Comparison of ENCODE assay signal across 12 mouse cellular contexts in the genomic region with DNA sequence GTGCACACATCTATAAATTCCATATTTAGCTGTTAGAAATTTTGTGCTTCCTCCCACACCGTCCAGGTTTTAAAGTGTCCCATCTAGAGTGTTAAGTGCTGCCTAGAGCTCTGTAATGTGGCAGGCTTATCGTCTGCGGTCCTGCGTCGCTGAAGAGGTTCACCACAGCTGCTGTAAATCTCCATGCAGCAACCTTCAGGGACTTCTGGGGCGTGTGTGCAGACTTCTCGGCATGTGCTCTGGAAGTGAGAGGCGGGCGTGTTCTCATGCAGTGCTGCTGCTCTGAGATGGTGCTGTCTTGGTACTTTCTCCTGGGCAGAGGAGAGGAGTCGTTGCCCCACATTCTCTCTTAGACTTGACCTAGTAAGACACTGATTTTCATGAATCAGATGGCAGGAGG. TPM values are rescaled to one million over a fixed set of nuclear protein-coding genes. Genes with fewer than 3 reads are reported as not detected.
DNase-seq lines count a peak whose midpoint lies in the region; ATAC-seq and TF ChIP-seq lines count a peak whose summit lies in the region.
"Had no signal": no experiment of that assay in that cellular context is flagged by ENCODE, and none has a peak within 500 bp of the region (broad histone marks: within the 10 kb centered on the region; RNA-seq: fewer than 3 reads in every experiment).

No protein-coding gene starts in this region.

- H3K4me3 ChIP-seq in hindbrain, embryonic 13.5 days: no peak overlapping the region
- H3K4me3 ChIP-seq in hindbrain, embryonic 14.5 days (replicated peaks; ENCODE audit: low read length): no peak overlapping the region
- H3K4me3 ChIP-seq in lung, postnatal 0 days (ENCODE audit: low read depth, low read length): no peak overlapping the region
- H3K4me3 ChIP-seq in lung, adult 2 months (replicated peaks; ENCODE audit: extremely low read depth, low read depth, low read length): no peak overlapping the region
- peak overlapping the region; percentile 84 for H3K4me3 ChIP-seq in megakaryocyte, embryonic 14.5 days (replicated peaks)
- H3K4me3 ChIP-seq: erythroblast, embryonic 14.5 days; liver, embryonic 15.5 days had no signal

- no peaks in the 10 kb centered on the region for H3K36me3 ChIP-seq in hindbrain, embryonic 13.5 days
- no peaks in the 10 kb centered on the region for H3K36me3 ChIP-seq in hindbrain, embryonic 14.5 days (replicated peaks; ENCODE audit: control insufficient read depth, insufficient read depth)
- no peaks in the 10 kb centered on the region for H3K36me3 ChIP-seq in lung, postnatal 0 days (ENCODE audit: insufficient read depth, low read length)
- H3K36me3 ChIP-seq in megakaryocyte, embryonic 14.5 days (replicated peaks; ENCODE audit: low read length): peaks cover 4% of the 10 kb centered on the region
- H3K36me3 ChIP-seq: liver, embryonic 15.5 days had no signal

- H3K27me3 ChIP-seq in hindbrain, embryonic 13.5 days: no peaks in the 10 kb centered on the region; the same call in 1 of the 2 replicates
- no peaks in the 10 kb centered on the region for H3K27me3 ChIP-seq in hindbrain, embryonic 14.5 days (ENCODE audit: control insufficient read depth, insufficient read depth, low read length)
- H3K27me3 ChIP-seq in lung, postnatal 0 days (replicated peaks; ENCODE audit: insufficient read depth, low read length): no peaks in the 10 kb centered on the region
- no peaks in the 10 kb centered on the region for H3K27me3 ChIP-seq in megakaryocyte, embryonic 14.5 days (replicated peaks)
- H3K27me3 ChIP-seq: CH12.LX; liver, embryonic 15.5 days had no signal

- ATAC-seq in hindbrain, embryonic 13.5 days (ENCODE audit: low FRiP score): no peak
- no peak for ATAC-seq in hindbrain, embryonic 14.5 days (ENCODE audit: low FRiP score)
- ATAC-seq in lung, postnatal 0 days: peak; percentile 88
- ATAC-seq in common myeloid progenitor, adult 5-6 weeks (replicated peaks; ENCODE audit: low read depth, poor library complexity, severe bottlenecking): peak; percentile 92
- ATAC-seq: hindbrain, embryonic 16.5 days had no signal

- H3K9ac ChIP-seq in hindbrain, embryonic 13.5 days: no peak overlapping the region
- no peak overlapping the region for H3K9ac ChIP-seq in hindbrain, embryonic 14.5 days
- H3K9ac ChIP-seq in lung, postnatal 0 days (replicated peaks; ENCODE audit: low read depth): no peak overlapping the region
- H3K9ac ChIP-seq: liver, embryonic 15.5 days had no signal

- TF ChIP-seq CTCF in lung, postnatal 0 days (IDR thresholded peaks at IDR 0.05): no peak
- no peak for TF ChIP-seq CTCF in lung, adult 2 months (IDR thresholded peaks at IDR 0.05; ENCODE audit: insufficient read depth, low read length)

- H3K27ac ChIP-seq in hindbrain, embryonic 13.5 days: 0 out of 2 replicates have a peak overlapping the region, but pooled peaks have one; percentile 4
- no peak overlapping the region for H3K27ac ChIP-seq in hindbrain, embryonic 14.5 days
- H3K27ac ChIP-seq in lung, postnatal 0 days (ENCODE audit: low read length): no peak overlapping the region
- H3K27ac ChIP-seq: liver, embryonic 15.5 days had no signal

- H3K4me1 ChIP-seq in hindbrain, embryonic 13.5 days (replicated peaks): peaks cover 16% of the 10 kb centered on the region
- peaks cover 10% of the 10 kb centered on the region for H3K4me1 ChIP-seq in hindbrain, embryonic 14.5 days (replicated peaks; ENCODE audit: control insufficient read depth, insufficient read depth, low read length)
- peaks cover 8% of the 10 kb centered on the region; the same call in 1 of the 2 replicates for H3K4me1 ChIP-seq in lung, postnatal 0 days (ENCODE audit: insufficient read depth, low read depth, low read length)
- H3K4me1 ChIP-seq in lung, adult 2 months (ENCODE audit: control insufficient read depth, insufficient read depth, low read length): peaks cover 2% of the 10 kb centered on the region
- peaks cover 73% of the 10 kb centered on the region for H3K4me1 ChIP-seq in megakaryocyte, embryonic 14.5 days

- TF ChIP-seq EP300 in lung, postnatal 0 days (IDR thresholded peaks at IDR 0.05): no peak

- 52% methylated on average over 10 of the region's 10 CpGs for WGBS in hindbrain, embryonic 13.5 days
- 49% methylated on average over 10 of the region's 10 CpGs for WGBS in hindbrain, embryonic 14.5 days
- WGBS in lung, postnatal 0 days: 34% methylated on average over 10 of the region's 10 CpGs
- 39% methylated on average over 10 of the region's 10 CpGs for WGBS in lung, adult 2 months

- H3K4me2 ChIP-seq in hindbrain, embryonic 13.5 days: no peak overlapping the region
- no peak overlapping the region for H3K4me2 ChIP-seq in hindbrain, embryonic 14.5 days (replicated peaks)
- no peak overlapping the region for H3K4me2 ChIP-seq in lung, postnatal 0 days (replicated peaks; ENCODE audit: low read depth, low read length)
- H3K4me2 ChIP-seq: liver, embryonic 15.5 days had no signal

- no peak for TF ChIP-seq POLR2A in lung, adult 2 months (IDR thresholded peaks at IDR 0.05; ENCODE audit: borderline replicate concordance, extremely low read depth, low read depth, low read length)

- DNase-seq in hindbrain, embryonic 14.5 days (ENCODE audit: low spot score): no peak
- peak; percentile 59 for DNase-seq in lung, postnatal 0 days (ENCODE audit: low spot score)
- DNase-seq in lung, adult 2 months: no peak
- DNase-seq in urinary bladder, postnatal 4 days (ENCODE audit: low spot score in 2 of 2): no peak
- DNase-seq: cerebellum, postnatal 25 days had no signal

- no peaks in the 10 kb centered on the region for H3K9me3 ChIP-seq in hindbrain, embryonic 13.5 days
- no peaks in the 10 kb centered on the region for H3K9me3 ChIP-seq in hindbrain, embryonic 14.5 days (ENCODE audit: control insufficient read depth, low read length)
- no peaks in the 10 kb centered on the region for H3K9me3 ChIP-seq in lung, postnatal 0 days (ENCODE audit: low read length)
- no peaks in the 10 kb centered on the region for H3K9me3 ChIP-seq in megakaryocyte, embryonic 14.5 days
- H3K9me3 ChIP-seq: liver, embryonic 15.5 days had no signal

RNA-seq across cellular contexts. Expression of gene Map7, which starts 32.9 kb away (rescaled TPM):
- polyA plus RNA-seq in hindbrain, embryonic 13.5 days (2015; fragmentation: Nextera tagmentation; extraction: Ambion mirVana): 10.3 and 10.6 TPM in 2 replicates
- polyA plus RNA-seq in hindbrain, embryonic 14.5 days (2014; fragmentation: Nextera tagmentation; extraction: Ambion mirVana): 7.2 and 8.7 TPM in 2 replicates
- polyA plus RNA-seq in lung, postnatal 0 days (2015; fragmentation: Nextera tagmentation; extraction: Ambion mirVana): 12.9 and 14.4 TPM in 2 replicates
- polyA plus RNA-seq in lung, adult 2 months (2012; rRNA removed): 13.4 and 13.6 TPM in 2 replicates
- total RNA-seq in common myeloid progenitor, adult 5-6 weeks (2017): 47.9 and 49.1 TPM in 2 replicates
- polyA plus RNA-seq in megakaryocyte, embryonic 14.5 days (2012; ENCODE audit: insufficient read depth, low replicate concordance): 5.3 and 6.5 TPM in 2 replicates

Comparison
In these comparisons a context has a peak if more than half of its experiments do, and no peak if none do; other contexts are left out.
1. ATAC-seq: peak in lung, postnatal 0 days (single experiment) and common myeloid progenitor, adult 5-6 weeks (single experiment); none in hindbrain, embryonic 13.5 days (single experiment) and hindbrain, embryonic 14.5 days (single experiment).